Mouse (Mus musculus) liver, postnatal 0 days (tissue): ENCODE results near the gene Isca2.

ENCODE experiments used
- CTCF ChIP-seq: sonication (generic); IDR thresholded peaks from 2 replicates; pipeline ENCODE4 v1.5.1; 2016; ENCODE audit warnings: antibody characterized with exemption, low read depth
- EP300 ChIP-seq: IDR thresholded peaks from 2 replicates; pipeline ENCODE4 v1.6.1; 2016; ENCODE audit warnings: antibody characterized with exemption, low read depth, mild to moderate bottlenecking

DNA sequence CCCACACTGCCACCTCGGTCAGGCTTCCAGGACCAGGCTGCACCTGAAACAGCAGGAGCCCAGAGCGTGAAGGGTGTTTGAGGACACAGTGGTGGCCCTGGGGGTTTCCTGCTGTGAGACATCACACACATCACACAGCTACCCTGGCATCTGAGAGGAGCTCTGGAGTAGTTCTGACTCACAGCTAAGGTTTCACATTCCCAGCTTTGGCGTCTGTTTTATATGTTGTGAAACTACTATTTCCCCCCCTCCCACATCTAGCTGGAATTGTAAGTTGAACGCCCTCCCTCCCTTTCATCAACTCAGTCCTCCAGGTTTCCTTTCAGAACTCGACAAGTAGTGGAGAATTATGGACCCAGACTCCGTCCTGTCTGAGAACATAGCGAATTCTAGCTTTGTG lies 8.3 kb upstream of the Isca2 start:
- no peak for TF ChIP-seq CTCF
- no peak for TF ChIP-seq EP300
